Mouse (Mus musculus) thymus, adult 2 months (tissue): Measurements from ENCODE around the gene Rrp7a. TPM values are rescaled to one million over a fixed set of nuclear protein-coding genes. Genes with fewer than 3 reads are reported as not detected.

ENCODE experiments used
- DNase-seq: peaks from one replicate; pipeline ENCODE4 v3.0.0; 2021
- H3K27ac ChIP-seq: fragments of 200-500 bp; 2 replicates; pipeline ENCODE4 v1.5.1; 2012; ENCODE audit warnings: low read length, control low read depth; ENCODE audit not compliant: control insufficient read depth, insufficient read depth
- H3K27me3 ChIP-seq: fragments of 200-500 bp; 2 replicates; pipeline ENCODE4 v1.6.1; 2012; ENCODE audit warnings: mild to moderate bottlenecking, low read length, moderate library complexity, mixed read lengths; ENCODE audit not compliant: control insufficient read depth, insufficient read depth
- H3K36me3 ChIP-seq: fragments of 200-500 bp; 2 replicates; pipeline ENCODE4 v1.6.1; 2012; ENCODE audit warnings: mild to moderate bottlenecking, low read length, moderate library complexity; ENCODE audit not compliant: control insufficient read depth, insufficient read depth
- H3K4me1 ChIP-seq: fragments of 200-500 bp; replicated peaks from 2 replicates; pipeline ENCODE4 v1.6.1; 2012; ENCODE audit warnings: low read length; ENCODE audit not compliant: control insufficient read depth, insufficient read depth
- H3K4me3 ChIP-seq: fragments of 200-500 bp; 2 replicates; pipeline ENCODE4 v1.5.1; 2012; ENCODE audit warnings: mild to moderate bottlenecking, low read length, control low read depth, moderate library complexity; ENCODE audit not compliant: control insufficient read depth, insufficient read depth
- CTCF ChIP-seq: fragments of 200-500 bp; IDR thresholded peaks from 2 replicates; pipeline ENCODE4 v1.5.1; 2012; ENCODE audit warnings: mild to moderate bottlenecking, control low read depth, low read length, moderate library complexity, borderline replicate concordance; ENCODE audit not compliant: control insufficient read depth, poor library complexity, insufficient read depth; ENCODE audit errors: extremely low read depth
- POLR2A ChIP-seq: fragments of 200-500 bp; IDR thresholded peaks from 2 replicates; pipeline ENCODE4 v1.6.1; 2012; ENCODE audit warnings: mild to moderate bottlenecking, low read length, control low read depth, moderate library complexity; ENCODE audit not compliant: control insufficient read depth, poor library complexity, insufficient read depth; ENCODE audit errors: extremely low read depth
- WGBS: fragments of 180-500 bp; shearing (Covaris S2); methylation state at CpG from one replicate; pipeline ENCODE4 v1.1.7; 2018; 5-methylcytosine and 5-hydroxymethylcytosine counted together
- polyA plus RNA-seq: library from polyadenylated mRNA; depleted of rRNA; stranded (reverse); fragments of >200 nt; gene quantifications from 2 replicates; pipeline ENCODE4 v1.2.3, GENCODE M21; 2012

Rrp7a gene
- polyA plus RNA-seq, 1 experiment = 168 TPM

DNA sequence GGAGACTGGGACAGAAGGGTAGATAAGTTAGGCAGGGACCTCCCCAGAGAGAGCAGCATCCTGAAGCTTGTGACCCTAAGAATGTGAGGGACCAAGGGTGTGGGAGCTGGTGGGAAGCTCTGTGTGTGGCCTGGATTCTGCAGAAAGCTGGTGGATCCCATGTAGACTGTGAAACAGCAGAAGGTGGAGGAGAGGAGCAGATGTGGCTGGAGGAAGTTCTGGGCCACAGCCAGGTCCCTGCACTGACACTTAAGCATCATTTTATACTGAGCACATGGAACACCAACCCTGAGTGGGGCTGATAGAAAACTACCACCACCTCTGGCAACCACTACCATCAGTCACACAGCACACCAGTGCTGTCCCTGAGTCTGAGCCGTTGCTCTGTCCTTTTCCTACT lies 19.5 kb downstream of the Rrp7a start:
- Histone ChIP-seq H3K27me3 (no peaks in the 10 kb centered on the region), H3K36me3 (0 out of 2 replicates have a peak, but pooled peaks cover 3% of the 10 kb centered on the region), H3K27ac (no peak overlapping the region), H3K4me1 (peaks cover 11% of the 10 kb centered on the region), H3K4me3 (no peak overlapping the region)
- TF ChIP-seq POLR2A (no peak), CTCF (no peak)
- no peak for DNase-seq
- WGBS = 92% methylated on average over 1 of the region's 1 CpGs

DNA sequence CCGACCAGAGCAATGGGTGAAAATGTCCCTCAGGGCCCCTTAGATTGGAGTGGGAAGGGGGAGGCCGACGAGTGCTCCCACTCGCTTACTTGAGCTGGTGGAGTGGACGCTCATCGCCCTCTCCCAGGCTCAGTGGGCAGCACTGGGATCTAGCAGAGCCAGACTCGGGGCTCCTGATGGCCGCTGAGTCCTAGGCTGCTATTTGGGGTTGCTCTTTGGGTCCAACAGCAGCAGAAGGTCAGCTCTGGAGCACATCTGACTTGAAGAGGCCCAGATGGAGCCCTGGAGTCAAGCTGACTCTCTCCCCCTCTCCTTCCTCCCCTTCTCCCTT lies 22.3 kb downstream of the Rrp7a start:
- no peaks in the 10 kb centered on the region for H3K27me3 ChIP-seq
- peaks cover 11% of the 10 kb centered on the region for H3K4me1 ChIP-seq
- TF ChIP-seq POLR2A (no peak), CTCF (0 out of 2 replicates have a peak, but pooled peaks have one; percentile 34)
- H3K27ac ChIP-seq = no peak overlapping the region
- no peaks in the 10 kb centered on the region for H3K36me3 ChIP-seq
- H3K4me3 ChIP-seq = peak overlapping the region; percentile 85
- WGBS = under 1% methylated on average over 8 of the region's 8 CpGs
- DNase-seq = no peak

DNA sequence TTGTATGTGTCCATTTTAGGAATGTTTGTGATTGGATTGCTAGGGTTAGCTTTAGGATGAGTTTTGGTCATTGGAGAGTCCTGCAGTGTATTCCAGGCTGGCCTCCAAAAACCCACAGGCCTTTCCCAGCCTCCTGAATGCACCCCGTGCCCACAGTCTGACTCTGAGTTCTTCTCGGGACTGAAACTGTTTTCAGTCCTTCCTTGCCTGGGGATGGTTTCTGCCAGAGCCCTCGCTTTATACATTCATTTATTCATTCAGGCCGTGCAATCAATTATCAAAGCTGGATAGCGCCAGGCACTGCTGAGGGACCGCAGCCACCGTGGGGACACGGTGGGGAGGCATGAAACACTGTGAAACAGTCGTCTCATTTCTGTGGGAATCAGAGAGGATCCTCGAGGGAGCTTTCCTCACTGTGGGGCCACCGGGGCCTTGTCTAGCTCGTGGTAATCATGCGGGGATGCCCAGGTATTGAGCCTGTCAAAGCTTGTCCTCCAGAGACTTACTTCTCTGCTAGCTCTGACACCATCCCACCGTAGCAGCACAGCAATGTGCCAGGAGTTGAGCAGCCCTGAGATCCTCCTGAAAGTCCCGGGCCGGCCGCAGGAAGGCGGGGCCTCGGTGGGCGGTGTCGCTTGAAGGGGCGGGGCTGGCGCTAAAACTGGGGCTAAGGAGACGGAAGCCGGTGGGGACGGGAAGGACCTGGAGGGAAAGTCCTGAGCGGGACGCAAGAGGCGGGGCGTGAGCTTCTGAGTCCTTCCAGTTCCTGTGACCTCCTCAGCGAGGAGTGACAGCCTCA lies 22.9 kb downstream of the Rrp7a start:
- peak; percentile 96 for DNase-seq
- TF ChIP-seq POLR2A (peak; percentile 59; the same call in 1 of the 2 replicates), CTCF (no peak; the same call in 1 of the 2 replicates)
- H3K4me1 ChIP-seq = peaks cover 11% of the 10 kb centered on the region
- no peak overlapping the region for H3K27ac ChIP-seq
- 6% methylated on average over 31 of the region's 31 CpGs for WGBS
- no peaks in the 10 kb centered on the region for H3K27me3 ChIP-seq
- peak overlapping the region; percentile 85 for H3K4me3 ChIP-seq
- no peaks in the 10 kb centered on the region for H3K36me3 ChIP-seq

DNA sequence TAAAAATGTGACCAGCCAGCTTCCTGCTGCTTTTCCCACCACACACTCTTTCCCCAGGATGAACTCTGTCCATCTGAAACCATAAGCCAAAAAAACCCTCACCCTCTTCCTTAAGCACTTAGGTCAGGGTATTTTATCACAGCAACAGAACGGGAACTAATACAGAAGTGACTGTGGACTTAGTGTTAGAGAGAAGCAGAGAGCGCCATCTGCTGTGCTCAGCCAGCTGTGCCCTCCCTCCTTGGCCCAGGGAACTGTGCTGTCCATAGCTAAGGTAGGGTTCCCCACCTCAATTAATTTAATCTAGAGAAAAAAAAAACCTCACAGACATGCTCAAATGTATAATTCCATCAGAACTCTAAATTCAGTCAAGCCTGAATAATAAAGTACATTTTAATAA lies 26.7 kb downstream of the Rrp7a start:
- Histone ChIP-seq H3K36me3 (no peaks in the 10 kb centered on the region), H3K4me1 (peaks cover 11% of the 10 kb centered on the region), H3K4me3 (no peak overlapping the region), H3K27me3 (no peaks in the 10 kb centered on the region), H3K27ac (no peak overlapping the region)
- 55% methylated on average over 2 of the region's 2 CpGs for WGBS
- no peak for TF ChIP-seq CTCF
- no peak for TF ChIP-seq POLR2A
- peak; percentile 35 for DNase-seq

DNA sequence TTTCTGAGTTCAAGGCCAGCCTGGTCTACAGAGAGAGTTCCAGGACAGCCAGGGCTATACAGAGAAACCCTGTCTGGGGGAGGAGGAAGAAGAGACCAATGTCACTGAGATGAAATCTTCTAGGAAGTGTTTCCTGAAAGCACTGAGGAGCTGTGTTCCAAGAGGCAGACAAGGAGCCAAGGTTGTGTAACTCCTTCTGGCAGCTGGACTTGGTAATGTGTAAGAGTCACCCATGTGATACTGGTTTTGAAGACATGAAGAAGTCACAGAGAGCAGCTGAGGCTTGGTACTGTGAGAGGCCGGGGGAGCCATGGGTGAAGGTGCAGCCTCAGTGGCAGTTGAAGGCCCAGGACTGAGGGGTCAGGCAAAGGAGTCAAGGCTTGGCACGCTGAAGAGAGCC lies 28.9 kb downstream of the Rrp7a start:
- Histone ChIP-seq H3K27me3 (no peaks in the 10 kb centered on the region), H3K4me3 (no peak overlapping the region), H3K27ac (no peak overlapping the region), H3K36me3 (no peaks in the 10 kb centered on the region), H3K4me1 (no peaks in the 10 kb centered on the region)
- TF ChIP-seq CTCF (no peak), POLR2A (no peak)
- no peak for DNase-seq
- 92% methylated on average over 2 of the region's 2 CpGs for WGBS

DNA sequence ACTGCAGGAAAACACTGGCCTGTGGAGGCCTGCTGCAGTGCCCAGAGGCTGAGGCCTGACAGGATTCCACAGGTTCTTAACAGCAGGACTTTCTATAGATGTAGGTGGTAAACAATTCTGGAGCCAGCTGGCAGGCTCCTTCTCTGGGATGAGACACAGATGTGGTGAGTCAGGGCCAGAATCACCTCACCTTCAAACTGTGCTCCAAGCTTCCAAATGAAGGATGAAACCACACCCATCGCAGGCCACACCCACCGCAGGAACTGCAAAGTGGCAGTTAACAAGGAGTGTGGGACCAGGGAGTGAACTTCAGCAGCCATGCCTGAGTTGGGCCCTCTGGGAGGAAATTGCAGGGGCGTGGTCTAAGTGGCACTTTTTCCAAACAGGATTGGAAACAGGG lies 31.7 kb downstream of the Rrp7a start:
- DNase-seq = no peak
- WGBS = 82% methylated on average over 3 of the region's 3 CpGs
- Histone ChIP-seq H3K4me1 (0 out of 2 replicates have a peak, but pooled peaks cover 2% of the 10 kb centered on the region), H3K27ac (no peak overlapping the region), H3K4me3 (no peak overlapping the region), H3K36me3 (no peaks in the 10 kb centered on the region), H3K27me3 (no peaks in the 10 kb centered on the region)
- TF ChIP-seq CTCF (no peak), POLR2A (no peak)

DNA sequence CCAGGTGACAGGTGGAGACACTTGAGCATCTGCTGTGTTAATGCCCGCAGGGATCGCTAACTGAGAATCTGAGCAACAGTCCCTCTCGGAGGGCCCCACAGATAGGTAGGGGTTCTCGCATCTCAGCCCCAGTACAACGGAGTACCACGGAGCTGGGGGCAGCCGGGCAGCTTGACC lies 33.3 kb downstream of the Rrp7a start, which contains the start of gene Serhl:
Gene Serhl (plus strand): TSS at position 78 of the 177 bp plus-strand sequence.
- H3K36me3 ChIP-seq = no peaks in the 10 kb centered on the region
- no peaks in the 10 kb centered on the region for H3K27me3 ChIP-seq
- WGBS = 72% methylated on average over 7 of the region's 7 CpGs
- H3K4me3 ChIP-seq = no peak within 1 kb of the TSS
- TF ChIP-seq CTCF = no peak
- DNase-seq = no peak
- peaks cover 8% of the 10 kb centered on the region; the same call in 1 of the 2 replicates for H3K4me1 ChIP-seq
- H3K27ac ChIP-seq = no peak within 1 kb of the TSS
